Mouse (Mus musculus): ENCODE results near the gene Galns. TPM values are rescaled to one million over a fixed set of nuclear protein-coding genes. Genes with fewer than 3 reads are reported as not detected.

Galns gene
- polyA plus RNA-seq, 1 experiment from 2014 or later, result 12.7 TPM

- peaks cover 17% of the 10 kb centered on the region for H3K36me3 ChIP-seq
- H3K4me3 ChIP-seq, result no peak overlapping the region
- no peak overlapping the region for H3K27ac ChIP-seq (ENCODE audit: poor library complexity, severe bottlenecking)
- no peak overlapping the region for H3K9ac ChIP-seq
- H3K27me3 ChIP-seq (replicated peaks), result 0 out of 2 replicates have a peak, but pooled peaks cover 9% of the 10 kb centered on the region
- H3K4me1 ChIP-seq (replicated peaks), result peaks cover 12% of the 10 kb centered on the region
- H3K4me2 ChIP-seq, result no peak overlapping the region; the same call in 1 of the 2 replicates
- no peak for ATAC-seq (ENCODE audit: insufficient number of reproducible peaks, low FRiP score)
- H3K9me3 ChIP-seq (replicated peaks), result no peaks in the 10 kb centered on the region
- 27% methylated on average over 7 of the region's 7 CpGs for WGBS
Observed at GRCm38 (mm10) chr8:122617947-122618546, 6.8 kb upstream of the Galns start.

GRCm38 (mm10) chr8:122616181-122616905 is 5.1 kb upstream of the Galns start:
- Histone ChIP-seq H3K9ac (no peak overlapping the region), H3K4me1 (replicated peaks) (peaks cover 22% of the 10 kb centered on the region), H3K9me3 (replicated peaks) (no peaks in the 10 kb centered on the region), H3K4me3 (no peak overlapping the region), H3K27me3 (replicated peaks) (no peaks in the 10 kb centered on the region), H3K36me3 (peaks cover 17% of the 10 kb centered on the region), H3K4me2 (no peak overlapping the region), H3K27ac (ENCODE audit: poor library complexity, severe bottlenecking) (no peak overlapping the region)
- 65% methylated on average over 9 of the region's 9 CpGs for WGBS
- ATAC-seq (ENCODE audit: insufficient number of reproducible peaks, low FRiP score), result no peak

- WGBS, result 4% methylated on average over 20 of the region's 20 CpGs
- no peaks in the 10 kb centered on the region for H3K9me3 ChIP-seq (replicated peaks)
- peaks cover 18% of the 10 kb centered on the region for H3K4me1 ChIP-seq (replicated peaks)
- H3K4me2 ChIP-seq, result peak overlapping the region; percentile 95
- H3K27ac ChIP-seq (ENCODE audit: poor library complexity, severe bottlenecking), result peak overlapping the region; percentile 77
- peak; percentile 38 for ATAC-seq (ENCODE audit: insufficient number of reproducible peaks, low FRiP score)
- H3K36me3 ChIP-seq, result peaks cover 14% of the 10 kb centered on the region
- peak overlapping the region; percentile 86 for H3K9ac ChIP-seq
- peak overlapping the region; percentile 77 for H3K4me3 ChIP-seq
- no peaks in the 10 kb centered on the region for H3K27me3 ChIP-seq (replicated peaks)
Observed at GRCm38 (mm10) chr8:122610612-122611277, 518 bp downstream of the Galns start.

GRCm38 (mm10) chr8:122610209-122610608 is 1.1 kb downstream of the Galns start:
- Histone ChIP-seq H3K9me3 (replicated peaks) (no peaks in the 10 kb centered on the region), H3K4me1 (replicated peaks) (peaks cover 21% of the 10 kb centered on the region), H3K36me3 (peaks cover 14% of the 10 kb centered on the region), H3K4me2 (peak overlapping the region; percentile 95), H3K27me3 (replicated peaks) (no peaks in the 10 kb centered on the region), H3K4me3 (peak overlapping the region; percentile 77), H3K27ac (ENCODE audit: poor library complexity, severe bottlenecking) (no peak overlapping the region), H3K9ac (peak overlapping the region; percentile 86)
- WGBS, result 60% methylated on average over 4 of the region's 4 CpGs
- ATAC-seq (ENCODE audit: insufficient number of reproducible peaks, low FRiP score), result no peak

- H3K9me3 ChIP-seq (replicated peaks), result no peaks in the 10 kb centered on the region
- H3K4me1 ChIP-seq (replicated peaks), result peaks cover 18% of the 10 kb centered on the region
- 87% methylated on average over 11 of the region's 12 CpGs for WGBS
- 0 out of 2 replicates have a peak, but pooled peaks cover 3% of the 10 kb centered on the region for H3K36me3 ChIP-seq
- ATAC-seq (ENCODE audit: insufficient number of reproducible peaks, low FRiP score), result no peak
- H3K4me3 ChIP-seq, result no peak overlapping the region
- no peak overlapping the region for H3K4me2 ChIP-seq
- no peaks in the 10 kb centered on the region for H3K27me3 ChIP-seq (replicated peaks)
- H3K9ac ChIP-seq, result no peak overlapping the region
- no peak overlapping the region for H3K27ac ChIP-seq (ENCODE audit: poor library complexity, severe bottlenecking)
Observed at GRCm38 (mm10) chr8:122606810-122607209, 4.5 kb downstream of the Galns start.

GRCm38 (mm10) chr8:122605367-122605766 is 5.9 kb downstream of the Galns start:
- H3K27me3 ChIP-seq (replicated peaks), result no peaks in the 10 kb centered on the region
- no peak overlapping the region for H3K4me3 ChIP-seq
- H3K9me3 ChIP-seq (replicated peaks), result no peaks in the 10 kb centered on the region
- H3K9ac ChIP-seq, result no peak overlapping the region
- no peak for ATAC-seq (ENCODE audit: insufficient number of reproducible peaks, low FRiP score)
- peaks cover 11% of the 10 kb centered on the region for H3K4me1 ChIP-seq (replicated peaks)
- peaks cover 9% of the 10 kb centered on the region for H3K36me3 ChIP-seq
- H3K4me2 ChIP-seq, result peak overlapping the region; percentile 12; the same call in 1 of the 2 replicates
- H3K27ac ChIP-seq (ENCODE audit: poor library complexity, severe bottlenecking), result peak overlapping the region; percentile 54; the same call in 1 of the 2 replicates
- 50% methylated on average over 4 of the region's 4 CpGs for WGBS

GRCm38 (mm10) chr8:122604640-122605039 is 6.6 kb downstream of the Galns start:
- Histone ChIP-seq H3K27me3 (replicated peaks) (no peaks in the 10 kb centered on the region), H3K36me3 (peaks cover 14% of the 10 kb centered on the region), H3K4me3 (no peak overlapping the region), H3K9ac (no peak overlapping the region), H3K4me1 (replicated peaks) (peaks cover 10% of the 10 kb centered on the region; the same call in 1 of the 2 replicates), H3K27ac (ENCODE audit: poor library complexity, severe bottlenecking) (peak overlapping the region; percentile 54), H3K4me2 (no peak overlapping the region), H3K9me3 (replicated peaks) (no peaks in the 10 kb centered on the region)
- no peak for ATAC-seq (ENCODE audit: insufficient number of reproducible peaks, low FRiP score)
- WGBS, result 49% methylated on average over 1 of the region's 1 CpGs

GRCm38 (mm10) chr8:122600666-122601065 is 10.6 kb downstream of the Galns start:
- Histone ChIP-seq H3K9ac (no peak overlapping the region), H3K27ac (ENCODE audit: poor library complexity, severe bottlenecking) (no peak overlapping the region), H3K36me3 (peaks cover 23% of the 10 kb centered on the region), H3K4me3 (no peak overlapping the region), H3K4me2 (no peak overlapping the region), H3K27me3 (replicated peaks) (no peaks in the 10 kb centered on the region), H3K9me3 (replicated peaks) (no peaks in the 10 kb centered on the region), H3K4me1 (replicated peaks) (peaks cover 10% of the 10 kb centered on the region; the same call in 1 of the 2 replicates)
- no peak for ATAC-seq (ENCODE audit: insufficient number of reproducible peaks, low FRiP score)
- 91% methylated on average over 9 of the region's 9 CpGs for WGBS

- Histone ChIP-seq H3K4me2 (no peak overlapping the region), H3K4me1 (replicated peaks) (peaks cover 11% of the 10 kb centered on the region), H3K27ac (ENCODE audit: poor library complexity, severe bottlenecking) (no peak overlapping the region), H3K36me3 (peaks cover 19% of the 10 kb centered on the region), H3K4me3 (no peak overlapping the region), H3K9ac (no peak overlapping the region), H3K9me3 (replicated peaks) (no peaks in the 10 kb centered on the region), H3K27me3 (replicated peaks) (no peaks in the 10 kb centered on the region)
- 50% methylated on average over 4 of the region's 4 CpGs for whole genome bisulfite sequencing
- ATAC-seq (ENCODE audit: insufficient number of reproducible peaks, low FRiP score), result no peak
Observed at GRCm38 (mm10) chr8:122596031-122596430, 15.2 kb downstream of the Galns start.

- 62% methylated on average over 19 of the region's 19 CpGs for WGBS
- Histone ChIP-seq H3K9me3 (replicated peaks) (no peaks in the 10 kb centered on the region), H3K9ac (no peak overlapping the region), H3K27ac (ENCODE audit: poor library complexity, severe bottlenecking) (no peak overlapping the region), H3K4me2 (no peak overlapping the region), H3K4me1 (replicated peaks) (peaks cover 11% of the 10 kb centered on the region), H3K27me3 (replicated peaks) (no peaks in the 10 kb centered on the region), H3K4me3 (no peak overlapping the region), H3K36me3 (peaks cover 7% of the 10 kb centered on the region; the same call in 1 of the 2 replicates)
- no peak for ATAC-seq (ENCODE audit: insufficient number of reproducible peaks, low FRiP score)
Observed at GRCm38 (mm10) chr8:122593783-122594507, 17.3 kb downstream of the Galns start.
